Mouse (Mus musculus): ENCODE results near the gene Grm8. TPM values are rescaled to one million over a fixed set of nuclear protein-coding genes. Genes with fewer than 3 reads are reported as not detected.
A peak's percentile ranks its signal among the peaks of the same experiment; 100 is the strongest.

The Grm8 gene
- total RNA-seq, 1 experiment = 0.67 TPM

GRCm38 (mm10) chr6:27262611-27263010 is 872.4 kb downstream of the Grm8 start:
- Histone ChIP-seq H3K27ac (ENCODE audit: insufficient read depth, low read depth, low read length, poor library complexity, severe bottlenecking) (no peak overlapping the region), H3K9me3 (ENCODE audit: control insufficient read depth, insufficient read depth, low read depth, low read length) (no peaks in the 10 kb centered on the region), H3K9ac (ENCODE audit: insufficient read depth, low read depth, low read length, poor library complexity, severe bottlenecking) (no peak overlapping the region), H3K36me3 (ENCODE audit: control insufficient read depth, insufficient read depth, low read length, poor library complexity, severe bottlenecking) (no peaks in the 10 kb centered on the region), H3K4me3 (ENCODE audit: insufficient read depth in 1 of 2, low read depth in 1 of 2, low read length in 2 of 2, poor library complexity in 1 of 2, severe bottlenecking in 1 of 2) (no peak overlapping the region), H3K4me1 (ENCODE audit: control insufficient read depth in 2 of 2, insufficient read depth in 2 of 2, low read length in 2 of 2, poor library complexity in 1 of 2) (peaks cover 0 to 10% of the 10 kb centered on the region in 2 experiments; a peak in 1 of 4 replicates)
- no peak for DNase-seq (ENCODE audit: low read depth, low spot score)
- in situ Hi-C loops (cut with MboI; ENCODE audit: low sequenced_read_pairs in 2 of 2, unreplicated experiment in 2 of 2) = no loop called here
- TF ChIP-seq MAFK (IDR thresholded peaks at IDR 0.05; ENCODE audit: insufficient read depth, low read depth, low read length) (no peak), CHD2 (IDR thresholded peaks at IDR 0.05; ENCODE audit: low read depth, low read length) (no peak), ZNF384 (IDR thresholded peaks at IDR 0.05; ENCODE audit: low read depth, low read length) (peak; percentile 93), ZC3H11A (IDR thresholded peaks at IDR 0.05; ENCODE audit: borderline replicate concordance, low read depth, low read length) (no peak), HCFC1 (IDR thresholded peaks at IDR 0.05; ENCODE audit: borderline replicate concordance, insufficient read depth, low read length) (no peak)

DNA sequence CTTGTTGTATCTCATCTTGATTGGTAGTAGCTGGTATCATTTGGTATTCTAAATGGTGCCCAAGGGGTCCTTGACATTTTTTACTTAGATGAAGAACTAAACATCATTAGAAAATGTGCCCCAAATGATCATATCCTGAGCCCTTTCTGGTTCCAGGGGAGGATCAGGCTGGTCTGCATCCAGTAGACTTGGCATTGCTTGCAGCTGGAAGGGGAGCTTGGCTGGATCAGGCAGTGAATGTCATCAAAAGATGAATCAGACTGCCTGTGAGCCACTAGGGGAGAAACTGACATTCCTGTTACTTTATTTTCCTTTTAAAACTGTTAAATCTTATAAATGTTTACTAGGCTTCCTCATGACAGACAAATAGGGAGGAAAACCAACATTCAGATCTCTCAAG is 894.6 kb downstream of the Grm8 start:
- Histone ChIP-seq H3K4me1 (ENCODE audit: control insufficient read depth in 2 of 2, insufficient read depth in 2 of 2, low read length in 2 of 2, poor library complexity in 1 of 2) (no peaks in the 10 kb centered on the region), H3K9ac (ENCODE audit: insufficient read depth, low read depth, low read length, poor library complexity, severe bottlenecking) (no peak overlapping the region), H3K36me3 (ENCODE audit: control insufficient read depth, insufficient read depth, low read length, poor library complexity, severe bottlenecking) (no peaks in the 10 kb centered on the region), H3K4me3 (ENCODE audit: insufficient read depth in 1 of 2, low read depth in 1 of 2, low read length in 2 of 2, poor library complexity in 1 of 2, severe bottlenecking in 1 of 2) (no peak overlapping the region), H3K27ac (ENCODE audit: insufficient read depth, low read depth, low read length, poor library complexity, severe bottlenecking) (no peak overlapping the region), H3K9me3 (ENCODE audit: control insufficient read depth, insufficient read depth, low read depth, low read length) (no peaks in the 10 kb centered on the region)
- DNase-seq (ENCODE audit: low read depth, low spot score) = no peak
- TF ChIP-seq MAFK (IDR thresholded peaks at IDR 0.05; ENCODE audit: insufficient read depth, low read depth, low read length) = no peak
- TF ChIP-seq HCFC1 (IDR thresholded peaks at IDR 0.05; ENCODE audit: borderline replicate concordance, insufficient read depth, low read length) = no peak
- in situ Hi-C loops (cut with MboI; ENCODE audit: low sequenced_read_pairs in 2 of 2, unreplicated experiment in 2 of 2) = no loop called here

GRCm38 (mm10) chr6:27239968-27240367 is 895.0 kb downstream of the Grm8 start:
- in situ Hi-C loops (cut with MboI; ENCODE audit: low sequenced_read_pairs in 2 of 2, unreplicated experiment in 2 of 2) = no loop called here
- Histone ChIP-seq H3K9me3 (ENCODE audit: control insufficient read depth, insufficient read depth, low read depth, low read length) (no peaks in the 10 kb centered on the region), H3K4me1 (ENCODE audit: control insufficient read depth in 2 of 2, insufficient read depth in 2 of 2, low read length in 2 of 2, poor library complexity in 1 of 2) (no peaks in the 10 kb centered on the region), H3K36me3 (ENCODE audit: control insufficient read depth, insufficient read depth, low read length, poor library complexity, severe bottlenecking) (no peaks in the 10 kb centered on the region), H3K27ac (ENCODE audit: insufficient read depth, low read depth, low read length, poor library complexity, severe bottlenecking) (no peak overlapping the region), H3K9ac (ENCODE audit: insufficient read depth, low read depth, low read length, poor library complexity, severe bottlenecking) (no peak overlapping the region), H3K4me3 (ENCODE audit: insufficient read depth in 1 of 2, low read depth in 1 of 2, low read length in 2 of 2, poor library complexity in 1 of 2, severe bottlenecking in 1 of 2) (no peak overlapping the region)
- TF ChIP-seq MAFK (IDR thresholded peaks at IDR 0.05; ENCODE audit: insufficient read depth, low read depth, low read length) = no peak
- DNase-seq (ENCODE audit: low read depth, low spot score) = no peak

Data from ES-E14 (cell line).